Mouse (Mus musculus) hindbrain, embryonic 16.5 days (tissue): ENCODE data around the gene Etl4. TPM values are rescaled to one million over a fixed set of nuclear protein-coding genes. Genes with fewer than 3 reads are reported as not detected.
"Not testable (repeated sequence)": the region's sequence is repeated elsewhere in the genome, so short reads cannot be mapped to it uniquely, and the experiment has no call there.

ENCODE experiments used
- ATAC-seq: fragments of 200-750 bp; cut with Nextera tagmentation; 2 replicates; pipeline ENCODE4 v1.8.0; 2017; ENCODE audit warnings: moderate TSS enrichment, moderate library complexity
- H3K27ac ChIP-seq: fragments of 300-500 bp; sonication (generic); 2 replicates; pipeline ENCODE4 v1.5.1; 2014; ENCODE audit warnings: low read depth, mild to moderate bottlenecking, control low read depth, low read length, moderate library complexity
- H3K27me3 ChIP-seq: fragments of 300-500 bp; sonication (generic); replicated peaks from 2 replicates; pipeline ENCODE4 v1.6.1; 2014; ENCODE audit warnings: low read length; ENCODE audit not compliant: control insufficient read depth, insufficient read depth
- H3K36me3 ChIP-seq: fragments of 300-500 bp; sonication (generic); 2 replicates; pipeline ENCODE4 v1.6.1; 2014; ENCODE audit warnings: mild to moderate bottlenecking, low read length, moderate library complexity, mixed read lengths; ENCODE audit not compliant: control insufficient read depth, insufficient read depth
- H3K4me1 ChIP-seq: fragments of 300-500 bp; sonication (generic); 2 replicates; pipeline ENCODE4 v1.6.1; 2014; ENCODE audit warnings: low read depth, low read length; ENCODE audit not compliant: control insufficient read depth, insufficient read depth
- H3K4me2 ChIP-seq: fragments of 300-500 bp; sonication (generic); 2 replicates; pipeline ENCODE4 v1.6.1; 2014; ENCODE audit warnings: mild to moderate bottlenecking, low read length, control low read depth, moderate library complexity
- H3K4me3 ChIP-seq: fragments of 300-500 bp; sonication (generic); 2 replicates; pipeline ENCODE4 v1.5.1; 2014; ENCODE audit warnings: mild to moderate bottlenecking, low read length, control low read depth, moderate library complexity
- H3K9ac ChIP-seq: fragments of 300-500 bp; sonication (generic); 2 replicates; pipeline ENCODE4 v1.6.1; 2014; ENCODE audit warnings: low read depth, mild to moderate bottlenecking, control low read depth, low read length, moderate library complexity
- H3K9me3 ChIP-seq: fragments of 300-500 bp; sonication (generic); 2 replicates; pipeline ENCODE4 v1.6.1; 2014; ENCODE audit warnings: mild to moderate bottlenecking, low read length, moderate library complexity; ENCODE audit not compliant: control insufficient read depth
- WGBS: fragments of 180-500 bp; shearing (Covaris S2); extraction: QIAGEN DNeasy Blood & Tissue Kit; methylation state at CpG from one replicate; pipeline ENCODE4 v1.1.7; 2014; 5-methylcytosine and 5-hydroxymethylcytosine counted together
- polyA plus RNA-seq: library from polyadenylated mRNA; unstranded; fragments of >200 nt; fragmentation: Nextera tagmentation; extraction: Ambion mirVana; gene quantifications from 2 replicates; pipeline ENCODE4 v1.2.1, GENCODE M21; 2015

Etl4 gene
- polyA plus RNA-seq, 1 experiment from 2014 or later: 5.0 TPM

- no peak overlapping the region for H3K4me2 ChIP-seq
- H3K4me3 ChIP-seq: no peak overlapping the region
- WGBS: 57% methylated on average over 7 of the region's 7 CpGs
- H3K27me3 ChIP-seq: no peaks in the 10 kb centered on the region
- no peak overlapping the region for H3K27ac ChIP-seq
- H3K9ac ChIP-seq: no peak overlapping the region
- no peaks in the 10 kb centered on the region for H3K36me3 ChIP-seq
- H3K4me1 ChIP-seq: no peaks in the 10 kb centered on the region
- no peak for ATAC-seq
- H3K9me3 ChIP-seq: no peaks in the 10 kb centered on the region
Measured at GRCm38 (mm10) chr2:20678793-20679192, 769.2 kb downstream of the Etl4 start.

GRCm38 (mm10) chr2:20682203-20682602, 772.6 kb downstream of the Etl4 start:
- H3K9me3 ChIP-seq, H3K27ac ChIP-seq, H3K4me1 ChIP-seq, H3K9ac ChIP-seq, ATAC-seq, H3K27me3 ChIP-seq, H3K4me3 ChIP-seq, H3K36me3 ChIP-seq, H3K4me2 ChIP-seq: not testable (repeated sequence)
- 95% methylated on average over 5 of the region's 6 CpGs for WGBS

GRCm38 (mm10) chr2:20689389-20689788, 779.8 kb downstream of the Etl4 start:
- H3K36me3 ChIP-seq: no peaks in the 10 kb centered on the region
- no peak overlapping the region for H3K4me3 ChIP-seq
- no peak overlapping the region for H3K4me2 ChIP-seq
- H3K4me1 ChIP-seq: no peaks in the 10 kb centered on the region
- H3K9me3 ChIP-seq: no peaks in the 10 kb centered on the region
- H3K27me3 ChIP-seq: no peaks in the 10 kb centered on the region
- WGBS: 37% methylated on average over 3 of the region's 3 CpGs
- no peak overlapping the region for H3K27ac ChIP-seq
- no peak overlapping the region for H3K9ac ChIP-seq
- ATAC-seq: no peak

- no peak overlapping the region for H3K4me3 ChIP-seq
- no peaks in the 10 kb centered on the region for H3K36me3 ChIP-seq
- no peak overlapping the region for H3K27ac ChIP-seq
- no peaks in the 10 kb centered on the region for H3K9me3 ChIP-seq
- H3K4me2 ChIP-seq: no peak overlapping the region
- 83% methylated on average over 3 of the region's 3 CpGs for WGBS
- H3K27me3 ChIP-seq: no peaks in the 10 kb centered on the region
- no peak for ATAC-seq
- H3K9ac ChIP-seq: no peak overlapping the region
- no peaks in the 10 kb centered on the region for H3K4me1 ChIP-seq
Measured at GRCm38 (mm10) chr2:20692898-20693297, 783.3 kb downstream of the Etl4 start.

- H3K27me3 ChIP-seq: no peaks in the 10 kb centered on the region
- H3K27ac ChIP-seq: no peak overlapping the region
- H3K9ac ChIP-seq: no peak overlapping the region
- H3K4me2 ChIP-seq: no peak overlapping the region
- H3K4me3 ChIP-seq: no peak overlapping the region
- no peaks in the 10 kb centered on the region for H3K4me1 ChIP-seq
- 87% methylated on average over 1 of the region's 1 CpGs for WGBS
- no peaks in the 10 kb centered on the region for H3K9me3 ChIP-seq
- no peaks in the 10 kb centered on the region for H3K36me3 ChIP-seq
- no peak for ATAC-seq
Measured at GRCm38 (mm10) chr2:20693772-20694171, 784.2 kb downstream of the Etl4 start.

GRCm38 (mm10) chr2:20697719-20698118, 788.1 kb downstream of the Etl4 start:
- no peaks in the 10 kb centered on the region for H3K27me3 ChIP-seq
- no peak overlapping the region for H3K27ac ChIP-seq
- H3K4me3 ChIP-seq: no peak overlapping the region
- WGBS: 82% methylated on average over 1 of the region's 1 CpGs
- H3K36me3 ChIP-seq: no peaks in the 10 kb centered on the region
- H3K4me1 ChIP-seq: no peaks in the 10 kb centered on the region
- H3K9ac ChIP-seq: no peak overlapping the region
- H3K9me3 ChIP-seq: no peaks in the 10 kb centered on the region
- no peak for ATAC-seq
- no peak overlapping the region for H3K4me2 ChIP-seq

- Histone ChIP-seq H3K9me3 (no peaks in the 10 kb centered on the region), H3K4me1 (no peaks in the 10 kb centered on the region), H3K36me3 (no peaks in the 10 kb centered on the region), H3K27me3 (no peaks in the 10 kb centered on the region), H3K4me3 (no peak overlapping the region), H3K27ac (no peak overlapping the region), H3K4me2 (no peak overlapping the region), H3K9ac (no peak overlapping the region)
- ATAC-seq: no peak
- 92% methylated on average over 4 of the region's 4 CpGs for WGBS
Measured at GRCm38 (mm10) chr2:20705110-20705509, 795.5 kb downstream of the Etl4 start.

GRCm38 (mm10) chr2:20710589-20710988, 801.0 kb downstream of the Etl4 start:
- Histone ChIP-seq H3K4me1 (no peaks in the 10 kb centered on the region), H3K4me3 (no peak overlapping the region), H3K4me2 (no peak overlapping the region), H3K27ac (no peak overlapping the region), H3K27me3 (no peaks in the 10 kb centered on the region), H3K9me3 (no peaks in the 10 kb centered on the region), H3K36me3 (no peaks in the 10 kb centered on the region), H3K9ac (no peak overlapping the region)
- 89% methylated on average over 7 of the region's 7 CpGs for WGBS
- ATAC-seq: no peak

- no peak overlapping the region for H3K27ac ChIP-seq
- H3K4me3 ChIP-seq: no peak overlapping the region
- H3K9me3 ChIP-seq: no peaks in the 10 kb centered on the region
- H3K9ac ChIP-seq: no peak overlapping the region
- WGBS: 69% methylated on average over 2 of the region's 2 CpGs
- H3K4me2 ChIP-seq: no peak overlapping the region
- H3K27me3 ChIP-seq: no peaks in the 10 kb centered on the region
- H3K4me1 ChIP-seq: no peaks in the 10 kb centered on the region
- no peaks in the 10 kb centered on the region for H3K36me3 ChIP-seq
- ATAC-seq: no peak
Measured at GRCm38 (mm10) chr2:20711024-20711423, 801.4 kb downstream of the Etl4 start.

GRCm38 (mm10) chr2:20719105-20719504, 809.5 kb downstream of the Etl4 start:
- WGBS: 82% methylated on average over 4 of the region's 4 CpGs
- Histone ChIP-seq H3K4me2 (no peak overlapping the region), H3K9me3 (no peaks in the 10 kb centered on the region), H3K27ac (no peak overlapping the region), H3K9ac (no peak overlapping the region), H3K36me3 (no peaks in the 10 kb centered on the region), H3K4me3 (no peak overlapping the region), H3K27me3 (no peaks in the 10 kb centered on the region), H3K4me1 (no peaks in the 10 kb centered on the region)
- no peak for ATAC-seq
